Mouse (Mus musculus) liver, embryonic 16.5 days (tissue): ENCODE measurements around the gene Aldh5a1. TPM values are rescaled to one million over a fixed set of nuclear protein-coding genes. Genes with fewer than 3 reads are reported as not detected.

ENCODE experiments used
- ATAC-seq: fragments of 200-750 bp; cut with Nextera tagmentation; 2 replicates; pipeline ENCODE4 v1.8.0; 2017; ENCODE audit warnings: low read depth, mild to moderate bottlenecking, moderate number of reproducible peaks, moderate library complexity
- H3K27ac ChIP-seq: fragments of 300-500 bp; sonication (generic); 2 replicates; pipeline ENCODE4 v1.5.1; 2014; ENCODE audit warnings: mild to moderate bottlenecking, low read length
- H3K27me3 ChIP-seq: fragments of 300-500 bp; sonication (generic); 2 replicates; pipeline ENCODE4 v1.6.1; 2014; ENCODE audit warnings: low read depth, low read length, mixed read lengths; ENCODE audit not compliant: control insufficient read depth, insufficient read depth
- H3K36me3 ChIP-seq: fragments of 300-500 bp; sonication (generic); 2 replicates; pipeline ENCODE4 v1.6.1; 2014; ENCODE audit warnings: mild to moderate bottlenecking; ENCODE audit not compliant: control insufficient read depth, insufficient read depth
- H3K4me1 ChIP-seq: fragments of 300-500 bp; sonication (generic); 2 replicates; pipeline ENCODE4 v1.6.1; 2014; ENCODE audit warnings: low read depth, low read length, mixed read lengths; ENCODE audit not compliant: control insufficient read depth
- H3K4me2 ChIP-seq: fragments of 300-500 bp; sonication (generic); 2 replicates; pipeline ENCODE4 v1.6.1; 2014; ENCODE audit warnings: low read depth, low read length, mixed read lengths
- H3K4me3 ChIP-seq: fragments of 300-500 bp; sonication (generic); 2 replicates; pipeline ENCODE4 v1.5.1; 2014; ENCODE audit warnings: low read depth, mild to moderate bottlenecking, low read length
- H3K9ac ChIP-seq: fragments of 300-500 bp; sonication (generic); 2 replicates; pipeline ENCODE4 v1.6.1; 2014; ENCODE audit warnings: low read depth, low read length
- H3K9me3 ChIP-seq: fragments of 300-500 bp; sonication (generic); replicated peaks from 2 replicates; pipeline ENCODE4 v1.6.1; 2016; ENCODE audit warnings: low read length; ENCODE audit not compliant: control insufficient read depth
- WGBS: fragments of 180-500 bp; shearing (Covaris S2); extraction: QIAGEN DNeasy Blood & Tissue Kit; methylation state at CpG from one replicate; pipeline ENCODE4 v1.1.7; 2014; ENCODE audit not compliant: insufficient replicate concordance; 5-methylcytosine and 5-hydroxymethylcytosine counted together
- polyA plus RNA-seq: library from polyadenylated mRNA; unstranded; fragments of >200 nt; fragmentation: Nextera tagmentation; extraction: Ambion mirVana; gene quantifications from 2 replicates; pipeline ENCODE4 v1.2.1, GENCODE M21; 2015

Aldh5a1 gene
- polyA plus RNA-seq, 1 experiment from 2014 or later, result 4.3 TPM

GRCm38 (mm10) chr13:24960084-24960483, 22.6 kb upstream of the Aldh5a1 start:
- Histone ChIP-seq H3K4me3 (no peak overlapping the region), H3K4me2 (no peak overlapping the region), H3K27ac (peak overlapping the region; percentile 64), H3K9me3 (no peaks in the 10 kb centered on the region), H3K4me1 (peaks cover under 1% of the 10 kb centered on the region), H3K9ac (no peak overlapping the region), H3K27me3 (no peaks in the 10 kb centered on the region), H3K36me3 (no peaks in the 10 kb centered on the region; the same call in 1 of the 2 replicates)
- WGBS, result 36% methylated on average over 3 of the region's 3 CpGs
- peak; percentile 78 for ATAC-seq

- Histone ChIP-seq H3K4me1 (no peaks in the 10 kb centered on the region; the same call in 1 of the 2 replicates), H3K27me3 (no peaks in the 10 kb centered on the region), H3K27ac (no peak overlapping the region), H3K4me3 (no peak overlapping the region), H3K9ac (no peak overlapping the region), H3K36me3 (no peaks in the 10 kb centered on the region; the same call in 1 of the 2 replicates), H3K4me2 (no peak overlapping the region), H3K9me3 (no peaks in the 10 kb centered on the region)
- WGBS, result 66% methylated on average over 11 of the region's 11 CpGs
- ATAC-seq, result no peak
Observed at GRCm38 (mm10) chr13:24958671-24959070, 21.2 kb upstream of the Aldh5a1 start.

GRCm38 (mm10) chr13:24955500-24955899, 18.0 kb upstream of the Aldh5a1 start:
- Histone ChIP-seq H3K9ac (no peak overlapping the region), H3K36me3 (no peaks in the 10 kb centered on the region; the same call in 1 of the 2 replicates), H3K9me3 (no peaks in the 10 kb centered on the region), H3K27ac (no peak overlapping the region), H3K27me3 (no peaks in the 10 kb centered on the region), H3K4me2 (no peak overlapping the region), H3K4me3 (no peak overlapping the region), H3K4me1 (no peaks in the 10 kb centered on the region; the same call in 1 of the 2 replicates)
- no peak for ATAC-seq
- WGBS, result 25% methylated on average over 10 of the region's 10 CpGs

- Histone ChIP-seq H3K4me1 (no peaks in the 10 kb centered on the region; the same call in 1 of the 2 replicates), H3K9ac (no peak overlapping the region), H3K27ac (no peak overlapping the region), H3K27me3 (no peaks in the 10 kb centered on the region), H3K4me3 (no peak overlapping the region), H3K4me2 (no peak overlapping the region), H3K9me3 (no peaks in the 10 kb centered on the region), H3K36me3 (no peaks in the 10 kb centered on the region; the same call in 1 of the 2 replicates)
- WGBS, result 27% methylated on average over 11 of the region's 11 CpGs
- ATAC-seq, result no peak
Observed at GRCm38 (mm10) chr13:24955091-24955490, 17.6 kb upstream of the Aldh5a1 start.

GRCm38 (mm10) chr13:24952659-24953058, 15.2 kb upstream of the Aldh5a1 start:
- Histone ChIP-seq H3K4me3 (no peak overlapping the region), H3K27ac (no peak overlapping the region), H3K36me3 (no peaks in the 10 kb centered on the region), H3K9me3 (no peaks in the 10 kb centered on the region), H3K4me2 (no peak overlapping the region), H3K27me3 (no peaks in the 10 kb centered on the region), H3K9ac (no peak overlapping the region), H3K4me1 (no peaks in the 10 kb centered on the region; the same call in none of the 2 replicates)
- no peak for ATAC-seq
- WGBS, result 38% methylated on average over 7 of the region's 7 CpGs

GRCm38 (mm10) chr13:24948870-24949269, 11.4 kb upstream of the Aldh5a1 start:
- H3K27me3 ChIP-seq, result no peaks in the 10 kb centered on the region
- ATAC-seq, result no peak
- H3K9me3 ChIP-seq, result no peaks in the 10 kb centered on the region
- H3K9ac ChIP-seq, result no peak overlapping the region
- no peaks in the 10 kb centered on the region; the same call in none of the 2 replicates for H3K4me1 ChIP-seq
- H3K27ac ChIP-seq, result no peak overlapping the region
- H3K36me3 ChIP-seq, result no peaks in the 10 kb centered on the region
- WGBS, result 69% methylated on average over 6 of the region's 6 CpGs
- H3K4me2 ChIP-seq, result no peak overlapping the region
- no peak overlapping the region for H3K4me3 ChIP-seq

GRCm38 (mm10) chr13:24947158-24947557, 9.7 kb upstream of the Aldh5a1 start:
- Histone ChIP-seq H3K27me3 (no peaks in the 10 kb centered on the region; the same call in 1 of the 2 replicates), H3K4me1 (no peaks in the 10 kb centered on the region; the same call in 1 of the 2 replicates), H3K36me3 (no peaks in the 10 kb centered on the region), H3K27ac (peak overlapping the region; percentile 41), H3K9ac (no peak overlapping the region), H3K9me3 (no peaks in the 10 kb centered on the region), H3K4me2 (no peak overlapping the region), H3K4me3 (no peak overlapping the region)
- peak; percentile 73 for ATAC-seq
- 40% methylated on average over 5 of the region's 5 CpGs for WGBS

GRCm38 (mm10) chr13:24945567-24945966, 8.1 kb upstream of the Aldh5a1 start:
- 36% methylated on average over 4 of the region's 4 CpGs for WGBS
- Histone ChIP-seq H3K27me3 (no peaks in the 10 kb centered on the region; the same call in 1 of the 2 replicates), H3K4me1 (no peaks in the 10 kb centered on the region; the same call in 1 of the 2 replicates), H3K9ac (no peak overlapping the region), H3K4me3 (peak overlapping the region; percentile 24; the same call in 1 of the 2 replicates), H3K9me3 (no peaks in the 10 kb centered on the region), H3K4me2 (0 out of 2 replicates have a peak overlapping the region, but pooled peaks have one; percentile 10), H3K36me3 (no peaks in the 10 kb centered on the region), H3K27ac (0 out of 2 replicates have a peak overlapping the region, but pooled peaks have one; percentile 41)
- no peak for ATAC-seq

GRCm38 (mm10) chr13:24943303-24943702, 5.8 kb upstream of the Aldh5a1 start:
- Histone ChIP-seq H3K9ac (peak overlapping the region; percentile 24; the same call in 1 of the 2 replicates), H3K27me3 (peaks cover 5% of the 10 kb centered on the region), H3K4me1 (no peaks in the 10 kb centered on the region), H3K27ac (peak overlapping the region; percentile 75), H3K4me2 (peak overlapping the region; percentile 44), H3K4me3 (peak overlapping the region; percentile 35), H3K36me3 (no peaks in the 10 kb centered on the region), H3K9me3 (no peaks in the 10 kb centered on the region)
- WGBS, result 45% methylated on average over 8 of the region's 8 CpGs
- ATAC-seq, result peak; percentile 44; the same call in 1 of the 2 replicates
